Mouse (Mus musculus): ENCODE measurements around the gene Zyx. TPM values are rescaled to one million over a fixed set of nuclear protein-coding genes. Genes with fewer than 3 reads are reported as not detected.

The Zyx gene
- total RNA-seq, 2 experiments from 2014 or later: 39.5 to 40.3 TPM

DNA sequence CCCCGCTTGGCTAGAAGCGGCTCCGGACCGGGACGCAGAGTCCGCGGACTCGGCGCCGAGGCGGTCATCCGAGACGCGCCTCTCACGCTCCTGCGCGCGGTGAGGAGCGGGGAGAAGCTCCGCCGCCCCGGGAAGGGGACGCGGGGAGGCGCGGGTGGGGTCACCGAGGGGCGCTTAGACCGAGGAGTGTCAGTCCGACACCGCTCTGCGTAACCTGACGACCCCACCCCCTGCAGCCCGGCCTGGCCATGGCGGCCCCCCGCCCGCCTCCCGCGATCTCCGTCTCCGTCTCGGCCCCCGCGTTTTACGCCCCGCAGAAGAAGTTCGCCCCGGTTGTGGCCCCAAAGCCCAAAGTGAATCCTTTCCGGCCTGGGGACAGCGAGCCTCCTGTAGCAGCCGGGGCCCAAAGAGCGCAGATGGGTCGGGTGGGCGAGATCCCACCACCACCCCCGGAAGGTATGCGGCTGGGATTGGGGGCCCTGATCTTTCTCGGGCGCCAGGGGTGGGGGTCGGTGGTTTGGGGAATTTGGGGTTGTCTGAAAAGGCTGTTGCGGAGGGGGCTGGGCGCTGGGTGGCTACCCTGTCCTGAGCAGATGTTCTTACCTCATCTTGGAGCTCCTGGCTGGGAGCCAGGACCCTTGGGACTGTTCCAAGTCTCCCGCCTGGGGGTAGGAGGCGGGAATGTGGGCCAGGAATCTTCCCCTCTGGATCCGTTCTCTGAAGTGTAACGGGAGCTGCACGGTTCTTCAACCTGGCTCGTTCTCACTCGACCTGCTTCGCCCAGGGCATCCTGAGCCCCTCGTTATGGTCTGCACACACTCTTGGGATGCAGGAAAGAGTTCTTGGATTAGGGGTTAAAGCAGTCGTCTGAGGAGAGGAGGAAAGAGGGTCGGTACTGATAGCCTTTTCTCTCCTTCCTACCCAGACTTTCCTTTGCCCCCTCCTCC is 864 bp downstream of the Zyx start:
- peak; percentile 27 to 60 for DNase-seq (ENCODE audit: low spot score in 2 of 2)

DNA sequence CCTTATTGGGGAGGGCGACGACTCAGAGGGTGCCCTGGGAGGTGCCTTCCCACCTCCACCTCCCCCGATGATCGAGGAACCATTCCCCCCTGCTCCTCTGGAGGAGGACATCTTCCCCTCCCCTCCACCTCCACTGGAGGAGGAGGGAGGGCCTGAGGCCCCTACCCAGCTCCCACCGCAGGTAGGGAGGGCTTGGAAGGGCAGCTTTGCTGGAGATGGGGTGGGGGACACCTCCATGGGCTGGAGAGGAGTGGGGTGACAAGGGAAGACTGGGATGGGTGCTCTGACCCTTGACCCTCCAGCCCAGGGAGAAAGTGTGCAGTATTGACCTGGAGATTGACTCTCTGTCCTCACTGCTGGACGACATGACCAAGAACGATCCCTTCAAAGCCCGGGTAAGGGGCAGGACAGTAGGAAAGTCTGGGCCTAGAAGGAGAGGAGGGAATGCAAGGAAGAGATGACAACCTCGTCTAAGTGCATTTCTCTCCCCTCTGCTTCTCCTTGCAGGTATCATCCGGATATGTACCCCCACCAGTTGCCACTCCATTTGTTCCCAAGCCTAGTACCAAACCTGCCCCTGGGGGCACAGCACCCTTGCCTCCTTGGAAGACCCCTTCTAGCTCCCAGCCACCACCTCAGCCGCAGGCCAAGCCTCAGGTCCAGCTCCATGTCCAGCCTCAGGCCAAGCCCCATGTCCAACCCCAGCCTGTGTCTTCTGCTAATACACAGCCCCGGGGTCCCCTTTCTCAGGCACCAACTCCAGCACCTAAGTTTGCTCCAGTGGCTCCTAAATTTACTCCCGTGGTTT is 1.7 kb downstream of the Zyx start:
- no peak for DNase-seq (ENCODE audit: low spot score in 2 of 2)

DNA sequence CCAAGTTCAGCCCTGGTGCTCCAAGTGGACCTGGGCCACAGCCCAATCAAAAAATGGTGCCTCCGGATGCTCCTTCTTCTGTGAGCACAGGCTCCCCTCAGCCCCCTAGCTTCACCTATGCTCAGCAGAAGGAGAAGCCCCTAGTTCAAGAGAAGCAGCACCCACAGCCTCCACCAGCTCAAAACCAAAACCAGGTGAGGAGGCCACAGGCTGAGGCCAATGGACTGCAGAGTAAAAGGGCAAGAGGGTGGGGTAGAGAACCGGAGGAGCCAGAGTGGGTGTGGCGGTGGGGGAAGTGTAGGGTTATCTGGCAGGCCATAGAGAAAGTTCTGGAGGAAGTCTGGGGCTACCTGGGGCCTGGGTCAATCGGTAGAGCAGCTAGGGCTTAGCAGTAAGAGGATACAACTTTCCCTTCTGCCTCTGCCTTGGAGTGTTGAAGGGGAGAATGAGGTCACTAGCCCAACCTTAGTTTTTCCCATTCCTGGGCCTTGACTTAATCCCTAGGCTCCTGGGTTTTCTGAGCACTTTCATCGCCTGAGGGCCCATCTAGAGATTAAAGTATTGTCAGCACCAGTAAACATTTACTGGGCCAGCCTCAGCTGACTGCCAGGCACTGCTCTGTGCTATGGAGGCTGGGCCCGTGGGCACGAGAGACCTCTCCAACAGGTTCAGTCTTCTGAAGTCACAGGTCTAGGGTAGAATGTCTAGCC is 2.5 kb downstream of the Zyx start:
- no peak for DNase-seq (ENCODE audit: low spot score in 2 of 2)

DNA sequence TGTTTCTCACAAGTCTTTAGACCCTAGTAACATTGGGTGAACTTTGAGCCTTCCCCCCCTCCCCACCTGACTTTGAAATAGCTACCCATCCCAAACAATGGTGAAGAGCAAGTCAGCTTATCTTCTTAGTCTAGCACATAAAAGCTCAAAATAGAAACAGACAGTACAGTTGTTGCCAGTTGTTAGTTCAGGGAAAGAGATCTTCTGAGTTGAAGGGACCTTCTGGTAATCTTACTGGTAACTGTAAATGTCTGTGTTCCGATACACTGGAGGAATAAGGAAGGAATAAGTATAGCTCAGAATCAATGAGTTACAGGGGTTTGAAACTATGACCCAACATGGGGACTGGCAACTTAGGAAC is 3.0 kb downstream of the Zyx start:
- no peak for DNase-seq (ENCODE audit: low spot score in 2 of 2)

DNA sequence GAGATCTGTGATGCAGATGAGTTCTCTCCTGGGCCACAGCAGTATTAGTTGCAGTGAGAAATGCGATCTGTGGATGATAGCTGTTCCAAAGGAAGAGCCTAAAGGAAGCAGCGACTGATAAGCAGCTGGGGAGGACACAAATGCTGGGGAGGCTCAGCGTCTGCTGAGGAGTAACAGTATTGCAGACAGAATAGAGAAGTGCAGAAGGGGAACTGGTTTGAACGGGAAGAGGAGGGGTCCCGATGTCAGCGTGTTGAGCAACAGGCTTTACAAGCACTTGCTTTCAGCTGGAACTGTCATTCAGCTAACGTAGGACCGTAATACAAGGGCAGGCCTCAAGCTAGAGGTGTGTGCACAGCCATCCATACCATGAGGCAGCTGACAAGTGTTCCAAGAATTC is 3.8 kb downstream of the Zyx start:
- DNase-seq (ENCODE audit: low spot score in 2 of 2): no peak

DNA sequence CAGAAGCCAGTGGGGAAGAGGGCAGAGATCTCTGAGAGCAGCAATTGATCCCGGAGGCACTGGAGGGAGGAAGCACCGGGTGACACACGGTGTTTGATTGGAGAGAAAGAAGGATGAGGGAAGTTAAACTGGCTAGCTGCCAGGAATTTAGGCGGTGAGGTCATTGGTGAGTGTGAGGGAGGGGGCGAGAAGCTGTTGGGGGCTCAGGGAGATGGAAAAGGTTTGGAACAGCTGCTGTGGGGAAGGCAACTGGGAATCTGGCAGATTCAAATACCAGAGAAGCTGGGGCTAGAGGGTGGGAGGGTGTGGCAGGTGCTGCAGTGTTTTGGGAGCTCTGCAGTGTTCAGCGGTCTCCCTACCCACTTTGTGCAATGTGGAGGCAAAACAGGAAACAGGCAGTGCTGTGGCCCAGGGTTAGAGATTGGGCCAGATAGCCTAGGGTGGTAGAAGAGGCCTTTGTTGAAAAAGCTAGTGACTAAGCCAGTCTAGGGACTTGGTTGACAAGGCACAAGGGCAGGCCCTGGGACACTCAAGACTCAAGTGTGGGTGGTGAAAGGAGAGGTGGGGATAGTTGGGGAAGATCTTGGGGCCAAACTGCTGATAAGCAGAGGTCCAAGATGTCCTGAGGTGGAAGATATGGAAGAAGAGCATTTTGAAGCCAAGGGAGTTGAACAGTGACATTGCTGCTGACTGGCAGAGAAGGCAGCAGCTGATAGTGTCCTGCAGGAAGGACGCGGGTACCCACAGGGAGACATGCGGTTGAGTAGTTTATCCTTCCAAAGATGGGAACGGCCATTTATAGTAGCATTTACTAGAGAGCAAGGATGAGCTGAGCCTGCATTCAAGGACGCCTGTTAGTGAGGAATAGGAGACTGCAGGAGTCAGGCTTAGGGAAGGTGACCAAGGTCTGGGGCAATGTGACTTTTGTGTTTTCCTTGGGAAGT is 4.9 kb downstream of the Zyx start:
- peak in 1 of 2 experiments; percentile 34 for DNase-seq (ENCODE audit: low spot score in 2 of 2)

DNA sequence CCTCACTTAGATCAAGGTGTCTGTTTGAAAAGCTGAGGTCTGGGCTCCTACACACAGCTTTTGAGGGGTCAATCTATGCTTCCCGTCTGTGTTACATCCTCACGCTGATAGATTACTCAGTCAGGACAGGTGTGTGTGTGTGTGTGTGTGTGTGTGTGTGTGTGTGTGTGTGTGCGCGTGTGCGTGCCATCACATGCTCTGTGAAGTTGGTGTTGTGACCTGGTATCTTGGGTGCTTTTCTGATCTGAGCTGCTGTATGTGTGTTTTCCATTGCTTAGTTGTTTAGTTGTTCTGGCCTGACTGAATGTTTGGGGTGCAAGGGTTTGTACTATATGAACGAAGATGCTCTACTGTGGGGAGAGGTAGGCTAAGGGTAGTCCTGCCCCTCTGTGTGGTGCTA is 5.9 kb downstream of the Zyx start:
- DNase-seq (ENCODE audit: low spot score in 2 of 2): no peak

DNA sequence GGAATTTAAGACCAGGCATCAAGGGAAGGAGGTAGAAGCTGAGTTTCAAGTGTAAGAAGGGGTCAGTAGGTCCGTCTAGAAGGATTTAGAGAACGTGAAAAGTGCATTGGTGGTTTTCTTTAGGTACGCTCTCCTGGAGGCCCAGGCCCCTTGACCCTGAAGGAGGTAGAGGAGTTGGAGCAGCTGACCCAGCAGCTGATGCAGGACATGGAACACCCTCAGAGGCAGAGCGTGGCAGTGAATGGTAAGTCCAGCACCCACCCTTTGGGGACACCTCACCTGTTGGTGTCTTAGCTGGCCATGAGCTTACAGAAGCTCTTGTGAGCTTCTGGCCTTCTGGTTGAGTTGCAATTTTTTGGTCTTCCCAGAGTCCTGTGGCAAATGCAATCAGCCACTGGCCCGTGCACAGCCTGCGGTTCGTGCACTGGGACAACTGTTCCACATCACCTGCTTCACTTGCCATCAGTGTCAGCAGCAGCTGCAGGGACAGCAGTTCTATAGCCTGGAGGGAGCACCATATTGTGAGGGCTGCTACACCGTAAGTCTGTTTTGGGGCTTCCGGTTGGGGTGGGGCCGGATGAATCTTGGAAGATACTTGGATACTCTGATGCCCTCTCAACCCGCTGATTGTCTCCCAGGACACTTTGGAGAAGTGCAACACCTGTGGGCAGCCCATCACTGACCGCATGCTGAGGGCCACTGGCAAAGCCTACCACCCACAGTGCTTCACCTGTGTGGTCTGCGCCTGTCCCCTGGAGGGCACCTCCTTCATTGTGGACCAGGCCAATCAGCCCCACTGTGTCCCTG is 6.6 kb downstream of the Zyx start:
- DNase-seq (ENCODE audit: low spot score in 2 of 2): no peak

DNA sequence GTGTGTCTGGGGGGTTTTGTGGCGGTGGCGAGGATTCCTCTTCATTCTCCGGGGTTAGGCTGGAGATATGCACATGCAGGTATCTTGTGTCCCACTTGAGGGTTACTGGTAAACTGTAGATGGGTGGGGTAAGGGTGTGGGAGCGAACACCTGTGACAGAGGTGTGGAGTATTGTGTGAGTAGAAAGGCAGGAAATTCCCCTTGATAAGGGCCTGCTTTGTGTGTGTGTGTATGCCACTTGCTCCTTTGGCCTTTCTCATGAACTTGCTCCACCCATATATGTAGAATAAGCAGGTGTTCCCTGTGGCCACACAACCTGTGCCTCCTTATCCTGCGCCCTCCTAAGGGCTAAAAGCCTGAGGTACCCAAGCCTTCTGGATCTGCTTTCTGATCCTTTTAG is 7.5 kb downstream of the Zyx start:
- DNase-seq (ENCODE audit: low spot score in 2 of 2): no peak

DNA sequence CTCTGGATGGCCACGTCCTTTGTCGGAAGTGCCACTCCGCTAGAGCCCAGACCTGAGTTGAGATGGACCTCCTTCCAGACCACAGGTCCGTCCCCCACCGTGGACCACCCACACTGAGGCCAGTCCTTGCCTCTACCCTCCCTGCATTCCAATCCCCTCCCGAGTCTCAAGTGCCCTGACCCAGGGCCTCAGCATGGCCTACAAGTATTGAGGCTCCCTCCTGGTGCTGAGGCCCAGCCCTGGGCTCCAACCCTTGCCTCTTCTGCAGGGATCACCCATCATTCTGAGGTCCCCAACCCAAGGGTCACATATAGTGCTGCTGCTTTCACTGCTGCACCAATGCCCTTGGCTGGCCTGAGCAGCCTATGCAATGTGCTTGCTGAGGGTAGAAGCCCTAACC is 8.5 kb downstream of the Zyx start:
- DNase-seq (ENCODE audit: low spot score in 2 of 2): no peak

DNA sequence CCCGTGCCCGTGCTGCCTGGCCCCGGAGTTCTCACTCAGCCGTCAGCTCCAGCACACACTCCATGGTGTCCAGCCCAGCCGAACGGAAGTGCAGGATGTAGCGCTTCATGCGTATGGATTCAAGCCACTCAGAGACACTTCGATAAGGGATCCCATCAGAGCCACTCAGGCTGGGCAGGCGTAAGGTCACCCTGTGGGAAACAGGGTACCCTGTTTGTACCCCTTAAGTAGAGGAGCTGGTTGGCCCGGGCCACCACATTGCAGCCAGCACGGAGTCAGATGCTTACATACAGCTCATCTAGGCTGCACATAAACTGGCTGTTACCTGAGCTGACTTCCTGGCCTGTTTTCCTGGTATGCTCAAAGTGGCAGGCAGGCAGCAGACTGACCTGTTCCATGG is 9.5 kb downstream of the Zyx start:
- no peak for DNase-seq (ENCODE audit: low spot score in 2 of 2)

DNA sequence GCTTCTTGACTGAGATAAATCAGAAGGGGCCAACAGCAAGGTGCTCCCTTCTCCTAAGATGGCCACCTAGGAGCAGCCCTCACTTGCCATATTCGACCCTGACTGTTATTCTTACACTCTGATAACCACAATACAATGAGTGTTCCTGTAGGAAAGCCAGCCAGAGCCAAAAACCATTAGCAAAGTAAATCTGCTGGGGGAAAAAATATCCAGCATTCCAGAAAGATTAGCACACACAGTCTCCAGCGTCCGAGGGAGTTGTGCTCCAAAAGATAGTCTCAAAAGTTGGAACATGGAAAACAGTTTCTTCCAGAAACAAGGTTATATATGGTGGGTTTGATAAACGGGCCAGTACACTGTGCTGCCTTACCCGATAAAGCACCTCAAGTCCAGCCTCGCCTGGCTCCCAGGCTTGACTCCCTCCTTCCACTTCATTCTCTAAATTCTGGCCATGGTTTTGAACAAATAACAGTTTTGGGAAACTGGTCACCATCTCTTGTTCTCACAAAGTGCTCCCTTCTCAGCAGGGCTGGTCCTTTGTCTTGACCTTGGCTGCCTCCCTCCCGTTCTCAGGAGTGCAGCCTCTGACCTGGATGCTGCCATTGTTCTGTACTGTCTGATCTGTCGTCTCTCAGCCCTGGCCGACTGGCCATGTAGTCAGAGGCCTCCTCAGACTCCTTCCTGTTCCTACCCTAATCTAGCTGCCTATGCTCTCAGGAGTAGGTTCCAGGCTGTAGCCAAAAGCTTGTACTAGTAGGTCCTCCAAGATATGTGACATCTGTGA is 10.1 kb downstream of the Zyx start:
- no peak for DNase-seq (ENCODE audit: low spot score in 2 of 2)

DNA sequence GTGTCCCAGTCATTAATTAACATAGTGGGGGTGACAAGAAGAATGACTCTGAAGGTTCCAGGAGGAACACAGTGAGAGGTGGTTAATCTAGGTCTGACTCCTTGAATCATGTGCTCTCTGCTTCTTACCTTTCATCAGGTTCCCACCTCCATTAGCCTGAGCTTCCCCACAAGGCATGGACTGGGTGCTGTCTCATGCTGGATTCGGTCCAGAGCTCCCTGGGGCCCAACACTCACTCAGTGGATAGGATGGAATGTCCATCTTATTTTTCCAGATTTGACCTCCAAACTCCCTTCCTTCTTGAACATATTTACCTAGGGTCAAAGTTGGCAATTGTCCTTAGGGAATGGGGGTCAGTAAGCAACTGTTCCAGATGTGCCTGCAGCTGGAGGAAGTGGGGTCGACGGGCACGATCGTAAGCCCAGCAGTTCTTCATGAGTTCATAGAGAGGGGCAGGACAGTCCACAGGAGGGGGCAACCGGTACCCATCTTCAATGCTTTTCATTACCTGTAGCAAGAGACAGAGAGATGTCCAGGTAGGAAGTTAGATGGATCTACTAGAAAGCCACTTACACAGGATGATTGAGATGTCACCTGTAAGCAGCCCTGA is 10.9 kb downstream of the Zyx start:
- no peak for DNase-seq (ENCODE audit: low spot score in 2 of 2)

DNA sequence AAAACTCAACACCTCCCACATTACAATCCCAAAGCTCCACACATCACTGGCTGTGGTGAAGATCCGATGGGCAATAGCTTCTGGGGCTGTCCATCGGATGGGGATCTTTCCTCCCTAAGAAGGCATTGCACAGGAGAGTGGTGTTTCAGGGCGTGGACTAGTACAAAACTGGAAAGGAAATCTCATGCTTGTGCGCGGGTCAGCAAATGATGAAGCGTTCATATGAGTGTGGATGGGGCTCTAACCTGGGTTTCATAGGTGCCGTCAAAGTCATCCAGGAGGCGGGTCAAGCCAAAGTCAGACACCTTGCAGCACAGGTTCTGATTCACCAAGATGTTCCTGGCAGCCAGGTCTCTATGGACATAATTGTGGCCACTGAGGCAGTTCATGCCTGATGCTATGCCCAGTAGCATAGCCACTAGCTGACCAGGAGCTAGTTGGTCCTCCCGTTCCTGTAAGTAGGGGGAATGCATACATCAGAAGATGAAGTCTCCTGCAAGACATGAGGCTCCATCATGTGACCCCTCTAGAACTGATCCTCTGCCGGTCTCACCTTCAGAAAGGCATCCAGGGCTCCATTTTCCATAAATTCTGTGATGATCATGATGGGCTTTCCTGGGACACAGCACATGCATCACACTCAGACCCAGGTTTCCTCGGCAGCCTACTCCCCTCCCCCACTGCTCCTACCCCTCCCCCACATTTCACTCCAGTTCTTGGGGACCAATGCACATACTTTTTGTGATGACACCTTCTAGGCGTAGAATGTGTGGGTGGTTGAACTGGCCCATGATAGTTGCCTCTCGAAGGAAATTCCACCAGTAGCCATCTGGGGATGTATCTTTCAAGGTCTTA is 11.8 kb downstream of the Zyx start:
- DNase-seq (ENCODE audit: low spot score in 2 of 2): no peak

DNA sequence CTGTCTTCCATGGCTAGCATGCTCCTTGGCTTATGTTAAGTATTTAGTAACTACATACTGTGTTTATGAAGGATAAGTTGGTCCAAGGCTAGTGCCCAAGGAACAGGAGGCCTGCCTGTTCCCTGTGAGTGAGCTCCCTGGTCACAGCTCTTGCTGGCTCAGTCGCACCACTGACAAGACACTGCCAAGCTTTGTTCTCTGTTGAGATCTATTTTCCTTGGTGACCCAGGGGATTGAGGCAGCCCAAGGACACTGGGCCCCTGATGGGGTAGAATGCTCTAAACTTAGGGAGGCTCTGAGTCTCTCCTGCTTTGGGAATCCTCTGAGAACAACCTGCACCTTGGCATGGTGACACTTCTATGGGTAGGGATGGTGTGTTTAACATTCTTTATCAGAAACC is 12.6 kb downstream of the Zyx start:
- no peak for DNase-seq (ENCODE audit: low spot score in 2 of 2)

DNA sequence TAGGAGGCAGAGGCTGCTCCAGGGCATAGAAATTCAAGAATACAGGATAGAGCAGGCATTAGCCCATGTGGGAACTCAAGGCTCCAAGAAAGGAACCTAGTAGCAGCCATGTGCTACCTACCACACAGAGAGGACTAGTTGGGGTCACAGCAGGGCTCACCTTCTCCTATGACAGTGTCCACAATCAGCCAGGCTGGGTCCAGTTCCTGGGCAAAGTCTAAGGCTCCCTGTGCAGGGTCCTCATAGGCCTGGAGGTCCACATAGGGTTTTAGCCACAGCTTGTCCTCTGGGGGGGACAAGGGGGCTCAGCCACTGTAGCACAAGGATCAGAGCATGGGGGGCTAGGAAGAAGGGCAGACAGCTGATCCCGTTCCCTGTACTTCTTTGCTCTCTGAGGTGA is 13.1 kb downstream of the Zyx start:
- no peak for DNase-seq (ENCODE audit: low spot score in 2 of 2)

DNA sequence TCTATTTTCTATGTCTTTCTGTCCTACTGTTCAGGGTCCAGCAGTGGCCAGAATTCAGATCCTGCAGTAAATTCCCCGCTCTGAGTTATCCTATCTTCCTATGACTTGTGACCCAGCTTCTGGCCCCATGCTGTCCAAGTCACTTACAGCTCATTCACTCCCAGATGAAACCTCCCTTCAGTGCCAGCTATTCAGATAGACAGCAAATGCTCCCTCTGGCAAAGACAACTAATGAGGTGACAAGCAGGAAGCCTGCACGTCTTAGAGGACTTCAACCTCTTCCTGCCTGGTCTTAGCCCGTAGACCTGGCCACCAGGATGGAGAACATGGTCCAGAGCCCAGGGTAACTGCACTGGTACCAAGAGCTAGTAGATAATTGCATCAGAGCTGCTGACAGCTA is 13.5 kb downstream of the Zyx start:
- no peak for DNase-seq (ENCODE audit: low spot score in 2 of 2)

DNA sequence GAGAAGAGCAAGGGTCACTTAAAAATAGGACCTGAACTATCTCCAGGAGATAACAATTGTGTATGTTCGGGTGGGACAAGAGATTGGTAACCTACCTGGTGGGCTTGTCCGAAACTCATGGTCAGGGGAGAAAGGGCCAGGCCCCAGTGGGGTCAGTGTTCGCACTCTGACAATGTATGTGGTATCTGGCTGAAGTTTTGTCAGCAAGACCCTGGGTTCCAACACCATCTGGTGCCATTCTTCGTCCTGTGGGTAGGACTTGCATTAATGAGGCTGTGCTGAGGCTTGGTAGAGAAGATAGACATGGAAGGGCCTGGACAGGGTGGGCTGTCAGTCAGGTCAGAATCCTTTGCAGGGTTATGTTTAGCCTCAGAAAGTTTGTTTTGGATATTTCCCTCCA is 14.6 kb downstream of the Zyx start:
- DNase-seq (ENCODE audit: low spot score in 2 of 2): no peak
